Mouse (Mus musculus) heart, postnatal 0 days (tissue): ENCODE results near the gene Borcs6. TPM values are rescaled to one million over a fixed set of nuclear protein-coding genes. Genes with fewer than 3 reads are reported as not detected.
"Not testable (repeated sequence)": the region's sequence is repeated elsewhere in the genome, so short reads cannot be mapped to it uniquely, and the experiment has no call there.

Experiments used
- ATAC-seq: fragments of 200-750 bp; cut with Nextera tagmentation; 2 replicates; pipeline ENCODE4 v1.8.0; 2017; ENCODE audit warnings: low read depth, moderate number of reproducible peaks, moderate library complexity; ENCODE audit not compliant: insufficient read depth
- DNase-seq: peaks from one replicate; pipeline ENCODE4 v3.0.0-alpha.2; 2016; ENCODE audit warnings: low spot score
- H3K27ac ChIP-seq: fragments of 300-500 bp; sonication (generic); 2 replicates; pipeline ENCODE4 v1.5.1; 2014; ENCODE audit warnings: low read depth, mild to moderate bottlenecking
- H3K27me3 ChIP-seq: fragments of 300-500 bp; sonication (generic); 2 replicates; pipeline ENCODE4 v1.6.1; 2014; ENCODE audit warnings: low read length, mixed read lengths; ENCODE audit not compliant: control insufficient read depth, insufficient read depth
- H3K36me3 ChIP-seq: fragments of 300-500 bp; sonication (generic); replicated peaks from 2 replicates; pipeline ENCODE4 v1.6.1; 2014; ENCODE audit warnings: low read length, mixed read lengths; ENCODE audit not compliant: control insufficient read depth, insufficient read depth
- H3K4me1 ChIP-seq: fragments of 300-500 bp; sonication (generic); 2 replicates; pipeline ENCODE4 v1.6.1; 2014; ENCODE audit warnings: antibody characterized with exemption; ENCODE audit not compliant: control insufficient read depth, insufficient read depth
- H3K4me2 ChIP-seq: fragments of 300-500 bp; sonication (generic); 2 replicates; pipeline ENCODE4 v1.6.1; 2014; ENCODE audit warnings: low read depth, mild to moderate bottlenecking, low read length, moderate library complexity
- H3K4me3 ChIP-seq: fragments of 300-500 bp; sonication (generic); 2 replicates; pipeline ENCODE4 v1.5.1; 2014; ENCODE audit warnings: low read depth, low read length
- H3K9ac ChIP-seq: fragments of 300-500 bp; sonication (generic); replicated peaks from 2 replicates; pipeline ENCODE4 v1.6.1; 2014; ENCODE audit warnings: low read depth, low read length, mixed read lengths
- H3K9me3 ChIP-seq: fragments of 300-500 bp; sonication (generic); replicated peaks from 2 replicates; pipeline ENCODE4 v1.6.1; 2016; ENCODE audit warnings: low read length; ENCODE audit not compliant: control insufficient read depth
- CTCF ChIP-seq: IDR thresholded peaks from 2 replicates; pipeline ENCODE4 v1.5.1; 2016; ENCODE audit warnings: antibody characterized with exemption, control low read depth, low read depth
- EP300 ChIP-seq: IDR thresholded peaks from 2 replicates; pipeline ENCODE4 v1.6.1; 2016; ENCODE audit warnings: antibody characterized with exemption, low read depth
- WGBS: fragments of 180-500 bp; shearing (Covaris S2); extraction: QIAGEN DNeasy Blood & Tissue Kit; methylation state at CpG from one replicate; pipeline ENCODE4 v1.1.7; 2014; 5-methylcytosine and 5-hydroxymethylcytosine counted together
- polyA plus RNA-seq: library from polyadenylated mRNA; unstranded; fragments of >200 nt; fragmentation: Nextera tagmentation; extraction: Ambion mirVana; gene quantifications from 2 replicates; pipeline ENCODE4 v1.2.1, GENCODE M21; 2015
- total RNA-seq: library from RNA; depleted of rRNA; stranded (reverse); fragments of >200 nt; gene quantifications from 2 replicates; pipeline ENCODE4 v1.2.3, GENCODE M21; 2014; ENCODE audit warnings: low replicate concordance; rRNA removed

Borcs6 gene
- total RNA-seq (21.3 and 24.1 TPM in 2 replicates), polyA plus RNA-seq (12.1 and 13.0 TPM in 2 replicates)

DNA sequence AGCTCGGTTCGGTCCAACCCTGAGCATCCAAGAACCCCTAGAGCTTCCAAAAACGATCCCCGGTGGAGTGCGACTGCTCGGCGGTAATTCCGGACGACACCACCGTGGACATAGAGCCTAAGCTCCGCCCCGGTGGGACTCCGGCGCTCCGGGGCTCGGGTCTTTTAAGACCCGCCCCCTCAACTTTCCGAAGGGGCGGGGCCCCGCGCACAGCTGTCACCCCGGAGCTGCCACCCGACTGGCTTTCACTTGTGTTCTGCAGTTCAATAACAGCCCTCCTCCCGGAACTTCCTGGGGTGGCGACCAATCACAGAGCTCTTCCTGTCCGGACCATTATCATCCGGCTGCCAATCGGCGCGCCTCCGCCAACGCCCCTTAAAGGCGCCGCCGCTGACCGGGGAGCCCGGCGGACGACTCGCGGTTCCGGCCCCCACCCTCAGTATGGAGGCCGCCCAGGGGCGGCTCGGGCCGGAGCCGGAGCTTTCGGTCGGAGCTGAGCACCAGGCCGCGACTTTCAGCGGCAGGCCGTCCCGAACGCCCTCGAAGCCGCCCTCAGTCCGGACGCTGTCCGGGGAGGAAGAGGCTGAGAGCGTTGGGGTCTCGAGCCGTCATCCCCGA, at the start of gene Borcs6:
Borcs6 (plus strand) TSS at position 361 of the 618 bp plus-strand sequence.
- peak within 1 kb of the TSS; percentile 98 for H3K4me3 ChIP-seq
- no peaks in the 10 kb centered on the region for H3K27me3 ChIP-seq
- H3K27ac ChIP-seq: peak within 1 kb of the TSS; percentile 98
- H3K9ac ChIP-seq: peak within 1 kb of the TSS; percentile 92
- DNase-seq (peak; percentile 99), ATAC-seq (peak; percentile 91)
- no peaks in the 10 kb centered on the region for H3K9me3 ChIP-seq
- TF ChIP-seq EP300: no peak
- no peak for TF ChIP-seq CTCF
- peaks cover 33% of the 10 kb centered on the region for H3K4me1 ChIP-seq
- WGBS: under 1% methylated on average over 64 of the region's 64 CpGs
- peak within 1 kb of the TSS; percentile 90 for H3K4me2 ChIP-seq
- H3K36me3 ChIP-seq: no peaks in the 10 kb centered on the region

DNA sequence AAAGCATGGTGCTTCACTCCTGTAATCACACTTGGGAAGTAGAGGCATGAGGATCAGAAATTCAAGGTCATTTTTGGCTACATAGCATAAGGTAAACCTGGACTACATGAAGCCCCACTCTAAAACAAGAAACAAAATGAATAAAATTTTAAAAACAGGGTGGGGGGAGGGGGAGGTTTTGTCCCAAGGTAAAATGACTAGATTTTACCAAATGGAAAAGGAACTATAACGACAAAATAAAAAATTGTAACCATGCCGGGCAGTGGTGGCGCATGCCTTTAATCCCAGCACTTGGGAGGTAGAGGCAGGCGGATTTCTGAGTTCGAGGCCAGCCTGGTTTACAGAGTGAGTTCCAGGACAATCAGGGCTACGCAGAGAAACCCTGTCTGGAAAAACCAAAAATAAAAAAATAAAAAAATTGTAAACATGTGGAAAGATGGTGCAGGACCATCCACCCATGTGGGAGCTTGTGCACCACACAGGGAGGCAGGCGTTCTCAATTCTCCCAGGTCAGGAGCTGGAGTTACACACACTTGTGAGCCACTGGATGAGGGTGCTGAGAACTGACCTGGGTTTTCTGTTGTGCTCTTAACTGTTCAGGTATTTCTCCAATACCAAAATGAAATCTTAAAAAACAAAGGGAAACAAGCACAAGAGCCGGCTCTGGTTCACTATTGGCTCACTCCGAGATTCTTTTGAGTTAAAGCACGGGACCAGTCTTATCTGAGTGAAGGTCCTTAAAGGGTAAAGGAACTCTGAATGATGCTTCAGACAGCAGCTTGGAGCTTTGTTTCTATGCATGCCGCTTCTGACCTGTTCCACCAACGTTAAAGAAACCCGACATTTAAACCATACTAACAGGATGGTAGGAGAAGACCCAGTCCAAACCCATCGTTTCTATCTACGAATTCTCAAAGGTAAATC, 48.9 kb upstream of the Borcs6 start:
- Histone ChIP-seq H3K9me3 (no peaks in the 10 kb centered on the region), H3K4me3 (no peak overlapping the region), H3K9ac (no peak overlapping the region), H3K4me2 (no peak overlapping the region), H3K4me1 (peaks cover 13% of the 10 kb centered on the region; the same call in 1 of the 2 replicates), H3K27ac (peak overlapping the region; percentile 91), H3K27me3 (no peaks in the 10 kb centered on the region), H3K36me3 (no peaks in the 10 kb centered on the region)
- DNase-seq: peak; percentile 14
- no peak for ATAC-seq
- TF ChIP-seq EP300 (no peak), CTCF (no peak)
- WGBS: 75% methylated on average over 15 of the region's 15 CpGs

DNA sequence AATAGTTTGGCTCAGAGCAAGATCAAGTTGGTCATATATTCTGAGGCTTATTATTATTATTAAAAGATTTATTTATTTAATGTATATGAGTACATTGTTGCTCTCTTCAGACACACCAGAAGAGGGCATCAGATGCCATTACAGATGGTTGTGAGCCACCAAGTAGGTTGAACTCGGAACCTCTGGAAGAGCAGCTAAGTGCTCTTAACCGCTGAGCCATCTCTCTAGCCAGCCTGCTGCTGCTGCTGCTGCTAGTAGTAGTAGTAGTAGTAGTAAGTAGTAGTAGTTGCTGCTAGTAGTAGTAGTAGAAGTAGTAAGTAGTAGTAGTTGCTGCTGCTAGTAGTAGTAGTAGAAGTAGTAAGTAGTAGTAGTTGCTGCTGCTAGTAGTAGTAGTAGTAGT, 48.1 kb upstream of the Borcs6 start:
- Histone ChIP-seq H3K27ac (peak overlapping the region; percentile 91), H3K4me2 (peak overlapping the region; percentile 59), H3K4me3 (peak overlapping the region; percentile 35; the same call in 1 of the 2 replicates), H3K4me1 (peaks cover 14% of the 10 kb centered on the region; the same call in 1 of the 2 replicates)
- 69% methylated on average over 2 of the region's 2 CpGs for WGBS
- H3K9ac ChIP-seq, H3K9me3 ChIP-seq, ATAC-seq, H3K27me3 ChIP-seq, H3K36me3 ChIP-seq, DNase-seq: not testable (repeated sequence)

DNA sequence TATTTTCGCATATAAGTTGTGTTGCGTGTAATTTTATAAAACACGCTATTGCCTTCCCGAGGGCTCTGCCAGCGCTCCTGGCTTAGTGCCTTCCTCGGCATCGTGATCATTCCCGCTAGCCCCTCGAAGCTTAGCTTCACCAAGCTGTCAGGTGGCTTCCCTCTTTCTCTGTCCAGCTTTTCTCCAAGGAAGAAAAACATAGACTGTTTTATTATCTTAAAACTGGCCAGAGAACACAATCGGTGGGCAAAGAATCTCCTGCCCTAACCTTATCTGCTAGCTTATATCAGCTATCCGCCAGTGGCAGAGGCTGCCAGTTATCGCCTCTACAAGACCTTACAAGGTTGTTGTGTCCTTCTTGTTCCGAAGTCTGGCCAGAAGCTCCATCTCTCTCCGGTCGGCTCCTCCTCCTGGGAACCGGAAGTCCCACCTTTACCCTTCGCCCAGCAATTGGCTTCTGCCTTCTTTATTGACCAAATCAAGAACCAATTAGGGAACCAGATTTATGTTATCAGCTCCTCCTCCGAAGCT, 47.4 kb upstream of the Borcs6 start:
- under 1% methylated on average over 18 of the region's 18 CpGs for whole genome bisulfite sequencing
- peak; percentile 87 for ATAC-seq
- TF ChIP-seq EP300 (0 out of 2 replicates have a peak, but pooled peaks have one; percentile 48), CTCF (no peak)
- DNase-seq: peak; percentile 94
- peaks cover 21% of the 10 kb centered on the region for H3K4me1 ChIP-seq
- H3K27me3 ChIP-seq: no peaks in the 10 kb centered on the region
- peak overlapping the region; percentile 41; the same call in 1 of the 2 replicates for H3K9ac ChIP-seq
- H3K4me3 ChIP-seq: peak overlapping the region; percentile 35
- H3K27ac ChIP-seq: peak overlapping the region; percentile 91
- no peaks in the 10 kb centered on the region for H3K9me3 ChIP-seq
- peak overlapping the region; percentile 59 for H3K4me2 ChIP-seq
- no peaks in the 10 kb centered on the region for H3K36me3 ChIP-seq

DNA sequence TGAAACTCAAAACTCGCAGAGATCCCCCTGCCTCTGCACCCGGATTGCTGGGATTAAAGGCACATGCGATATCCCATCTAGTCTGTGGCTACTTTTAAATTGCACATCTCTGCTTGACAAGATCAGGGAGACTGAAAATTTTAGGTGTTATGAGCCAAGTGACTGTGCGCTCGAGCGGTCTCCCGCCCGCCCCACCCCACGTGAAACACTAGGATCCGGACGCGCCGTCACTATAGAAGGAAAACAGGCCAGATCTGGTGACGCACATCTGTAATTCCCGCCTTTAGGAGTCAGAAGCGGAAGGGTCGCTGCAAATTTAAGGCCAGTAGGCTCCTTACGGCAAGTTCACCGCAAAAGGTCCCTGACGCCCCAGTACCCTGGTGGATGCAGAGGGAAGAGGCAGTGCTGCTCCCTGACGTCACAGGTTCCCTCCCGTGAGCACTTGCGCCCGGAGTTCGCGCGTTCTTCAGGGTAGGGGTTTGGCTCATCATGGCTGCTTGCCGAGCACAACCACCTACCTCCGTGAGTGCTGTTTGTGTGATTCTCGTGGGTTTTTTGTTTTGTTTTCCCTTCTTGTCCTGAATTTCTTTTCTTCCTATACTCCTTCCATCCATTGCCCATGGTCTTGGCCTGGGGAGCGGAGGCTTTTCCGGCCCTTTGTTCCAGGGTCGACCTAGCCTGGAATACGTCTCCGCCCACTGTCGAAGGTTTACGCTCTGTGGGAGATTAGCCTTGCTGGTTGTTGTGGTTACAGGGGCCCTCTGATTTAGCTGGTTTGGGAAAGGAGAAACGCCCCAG, 43.7 kb upstream of the Borcs6 start, which contains the start of gene Ctc1:
Ctc1 (plus strand) TSS at position 268 of the 798 bp plus-strand sequence.
- peak; percentile 96 for DNase-seq
- Histone ChIP-seq H3K36me3 (0 out of 2 replicates have a peak, but pooled peaks cover under 1% of the 10 kb centered on the region), H3K4me1 (peaks cover 17% of the 10 kb centered on the region), H3K4me3 (peak within 1 kb of the TSS; percentile 68), H3K9ac (peak within 1 kb of the TSS; percentile 76), H3K4me2 (peak within 1 kb of the TSS; percentile 80), H3K27me3 (no peaks in the 10 kb centered on the region), H3K9me3 (no peaks in the 10 kb centered on the region), H3K27ac (peak within 1 kb of the TSS; percentile 79)
- peak; percentile 92 for ATAC-seq
- TF ChIP-seq CTCF: peak; percentile 59
- no peak for TF ChIP-seq EP300
- WGBS: 3% methylated on average over 38 of the region's 38 CpGs
